Mouse (Mus musculus): ENCODE data around the gene Sidt2. TPM values are rescaled to one million over a fixed set of nuclear protein-coding genes. Genes with fewer than 3 reads are reported as not detected.
A peak's percentile ranks its signal among the peaks of the same experiment; 100 is the strongest.

Gene Sidt2
- polyA plus RNA-seq (2014; fragmentation: Nextera tagmentation; extraction: Ambion mirVana), result 21.2 and 28.5 TPM in 2 replicates

GRCm38 (mm10) chr9:45955107-45955963, at the start of gene Sidt2:
TSS of gene Sidt2 (minus strand) at chr9:45955258.
- ATAC-seq (replicated peaks; ENCODE audit: low FRiP score), result peak; percentile 93
- Histone ChIP-seq H3K4me1 (replicated peaks; ENCODE audit: control insufficient read depth, insufficient read depth, low read length) (peaks cover 11% of the 10 kb centered on the region; the same call in 1 of the 2 replicates), H3K9ac (ENCODE audit: low read length) (peak within 1 kb of the TSS; percentile 86), H3K36me3 (ENCODE audit: control insufficient read depth, insufficient read depth, low read length) (no peaks in the 10 kb centered on the region; the same call in 1 of the 2 replicates), H3K27ac (ENCODE audit: low read depth, low read length) (peak within 1 kb of the TSS; percentile 71), H3K4me2 (ENCODE audit: low read depth, low read length, severe bottlenecking) (peak within 1 kb of the TSS; percentile 93), H3K9me3 (ENCODE audit: control insufficient read depth, low read length) (no peaks in the 10 kb centered on the region), H3K4me3 (ENCODE audit: low read depth, low read length) (peak within 1 kb of the TSS; percentile 83), H3K27me3 (ENCODE audit: control insufficient read depth, insufficient read depth, low read length) (no peaks in the 10 kb centered on the region)
- DNase-seq (ENCODE audit: low spot score), result peak; percentile 92
- under 1% methylated on average over 48 of the region's 48 CpGs for WGBS

GRCm38 (mm10) chr9:46004529-46004928, 49.5 kb upstream of the Sidt2 start:
- Histone ChIP-seq H3K4me1 (replicated peaks; ENCODE audit: control insufficient read depth, insufficient read depth, low read length) (no peaks in the 10 kb centered on the region), H3K27ac (ENCODE audit: low read depth, low read length) (no peak overlapping the region), H3K27me3 (ENCODE audit: control insufficient read depth, insufficient read depth, low read length) (no peaks in the 10 kb centered on the region), H3K4me3 (ENCODE audit: low read depth, low read length) (no peak overlapping the region), H3K9me3 (ENCODE audit: control insufficient read depth, low read length) (no peaks in the 10 kb centered on the region), H3K36me3 (ENCODE audit: control insufficient read depth, insufficient read depth, low read length) (no peaks in the 10 kb centered on the region), H3K9ac (ENCODE audit: low read length) (no peak overlapping the region), H3K4me2 (ENCODE audit: low read depth, low read length, severe bottlenecking) (no peak overlapping the region)
- no peak for ATAC-seq (replicated peaks; ENCODE audit: low FRiP score)
- DNase-seq (ENCODE audit: low spot score), result no peak
- 67% methylated on average over 3 of the region's 3 CpGs for WGBS

- ATAC-seq (replicated peaks; ENCODE audit: low FRiP score), result no peak
- peak; percentile 88 for DNase-seq (ENCODE audit: low spot score)
- Histone ChIP-seq H3K4me2 (ENCODE audit: low read depth, low read length, severe bottlenecking) (no peak overlapping the region), H3K9me3 (ENCODE audit: control insufficient read depth, low read length) (no peaks in the 10 kb centered on the region), H3K27ac (ENCODE audit: low read depth, low read length) (no peak overlapping the region), H3K27me3 (ENCODE audit: control insufficient read depth, insufficient read depth, low read length) (no peaks in the 10 kb centered on the region), H3K36me3 (ENCODE audit: control insufficient read depth, insufficient read depth, low read length) (no peaks in the 10 kb centered on the region), H3K9ac (ENCODE audit: low read length) (no peak overlapping the region), H3K4me3 (ENCODE audit: low read depth, low read length) (no peak overlapping the region), H3K4me1 (replicated peaks; ENCODE audit: control insufficient read depth, insufficient read depth, low read length) (no peaks in the 10 kb centered on the region)
- 11% methylated on average over 7 of the region's 7 CpGs for WGBS
These were observed 48.7 kb upstream of the Sidt2 start for GRCm38 (mm10) chr9:46003729-46004128.

GRCm38 (mm10) chr9:45999009-45999408, 44.0 kb upstream of the Sidt2 start:
- H3K4me1 ChIP-seq (replicated peaks; ENCODE audit: control insufficient read depth, insufficient read depth, low read length), result no peaks in the 10 kb centered on the region
- no peaks in the 10 kb centered on the region for H3K27me3 ChIP-seq (ENCODE audit: control insufficient read depth, insufficient read depth, low read length)
- H3K9me3 ChIP-seq (ENCODE audit: control insufficient read depth, low read length), result no peaks in the 10 kb centered on the region
- no peak overlapping the region for H3K9ac ChIP-seq (ENCODE audit: low read length)
- H3K27ac ChIP-seq (ENCODE audit: low read depth, low read length), result no peak overlapping the region
- DNase-seq (ENCODE audit: low spot score), result no peak
- WGBS, result 71% methylated on average over 4 of the region's 4 CpGs
- H3K36me3 ChIP-seq (ENCODE audit: control insufficient read depth, insufficient read depth, low read length), result no peaks in the 10 kb centered on the region
- H3K4me2 ChIP-seq (ENCODE audit: low read depth, low read length, severe bottlenecking), result no peak overlapping the region
- no peak for ATAC-seq (replicated peaks; ENCODE audit: low FRiP score)
- H3K4me3 ChIP-seq (ENCODE audit: low read depth, low read length), result no peak overlapping the region

- no peaks in the 10 kb centered on the region for H3K27me3 ChIP-seq (ENCODE audit: control insufficient read depth, insufficient read depth, low read length)
- H3K27ac ChIP-seq (ENCODE audit: low read depth, low read length), result peak overlapping the region; percentile 91
- no peaks in the 10 kb centered on the region; the same call in 1 of the 2 replicates for H3K36me3 ChIP-seq (ENCODE audit: control insufficient read depth, insufficient read depth, low read length)
- peak overlapping the region; percentile 98 for H3K4me3 ChIP-seq (ENCODE audit: low read depth, low read length)
- under 1% methylated on average over 4 of the region's 4 CpGs for WGBS
- H3K9ac ChIP-seq (ENCODE audit: low read length), result peak overlapping the region; percentile 98
- DNase-seq (ENCODE audit: low spot score) (peak; percentile 58), ATAC-seq (replicated peaks; ENCODE audit: low FRiP score) (peak; percentile 72)
- H3K9me3 ChIP-seq (ENCODE audit: control insufficient read depth, low read length), result no peaks in the 10 kb centered on the region
- H3K4me1 ChIP-seq (replicated peaks; ENCODE audit: control insufficient read depth, insufficient read depth, low read length), result peaks cover 2% of the 10 kb centered on the region; the same call in 1 of the 2 replicates
- peak overlapping the region; percentile 95 for H3K4me2 ChIP-seq (ENCODE audit: low read depth, low read length, severe bottlenecking)
These were observed 30.1 kb upstream of the Sidt2 start for GRCm38 (mm10) chr9:45985229-45985567.

GRCm38 (mm10) chr9:45984409-45985228, 29.6 kb upstream of the Sidt2 start:
- Histone ChIP-seq H3K27ac (ENCODE audit: low read depth, low read length) (peak overlapping the region; percentile 91), H3K4me3 (ENCODE audit: low read depth, low read length) (peak overlapping the region; percentile 98), H3K4me1 (replicated peaks; ENCODE audit: control insufficient read depth, insufficient read depth, low read length) (peaks cover 2% of the 10 kb centered on the region; the same call in 1 of the 2 replicates), H3K4me2 (ENCODE audit: low read depth, low read length, severe bottlenecking) (peak overlapping the region; percentile 95), H3K36me3 (ENCODE audit: control insufficient read depth, insufficient read depth, low read length) (no peaks in the 10 kb centered on the region; the same call in 1 of the 2 replicates), H3K9me3 (ENCODE audit: control insufficient read depth, low read length) (no peaks in the 10 kb centered on the region), H3K9ac (ENCODE audit: low read length) (peak overlapping the region; percentile 98), H3K27me3 (ENCODE audit: control insufficient read depth, insufficient read depth, low read length) (no peaks in the 10 kb centered on the region)
- DNase-seq (ENCODE audit: low spot score) (peak; percentile 96), ATAC-seq (replicated peaks; ENCODE audit: low FRiP score) (peak; percentile 94)
- under 1% methylated on average over 52 of the region's 76 CpGs for WGBS

GRCm38 (mm10) chr9:45983676-45984408, 28.8 kb upstream of the Sidt2 start:
- Histone ChIP-seq H3K4me2 (ENCODE audit: low read depth, low read length, severe bottlenecking) (peak overlapping the region; percentile 95), H3K9ac (ENCODE audit: low read length) (peak overlapping the region; percentile 98), H3K36me3 (ENCODE audit: control insufficient read depth, insufficient read depth, low read length) (no peaks in the 10 kb centered on the region; the same call in 1 of the 2 replicates), H3K4me3 (ENCODE audit: low read depth, low read length) (peak overlapping the region; percentile 98), H3K9me3 (ENCODE audit: control insufficient read depth, low read length) (no peaks in the 10 kb centered on the region), H3K4me1 (replicated peaks; ENCODE audit: control insufficient read depth, insufficient read depth, low read length) (peaks cover 2% of the 10 kb centered on the region; the same call in 1 of the 2 replicates), H3K27me3 (ENCODE audit: control insufficient read depth, insufficient read depth, low read length) (no peaks in the 10 kb centered on the region), H3K27ac (ENCODE audit: low read depth, low read length) (peak overlapping the region; percentile 91)
- DNase-seq (ENCODE audit: low spot score) (peak; percentile 58), ATAC-seq (replicated peaks; ENCODE audit: low FRiP score) (0 out of 2 replicates have a peak, but pooled peaks have one; percentile 8)
- WGBS, result 3% methylated on average over 23 of the region's 23 CpGs

- H3K4me2 ChIP-seq (ENCODE audit: low read depth, low read length, severe bottlenecking), result no peak overlapping the region
- no peaks in the 10 kb centered on the region for H3K27me3 ChIP-seq (ENCODE audit: control insufficient read depth, insufficient read depth, low read length)
- no peaks in the 10 kb centered on the region for H3K9me3 ChIP-seq (ENCODE audit: control insufficient read depth, low read length)
- H3K4me3 ChIP-seq (ENCODE audit: low read depth, low read length), result no peak overlapping the region
- peaks cover 2% of the 10 kb centered on the region; the same call in 1 of the 2 replicates for H3K4me1 ChIP-seq (replicated peaks; ENCODE audit: control insufficient read depth, insufficient read depth, low read length)
- ATAC-seq (replicated peaks; ENCODE audit: low FRiP score) (no peak), DNase-seq (ENCODE audit: low spot score) (no peak)
- H3K9ac ChIP-seq (ENCODE audit: low read length), result no peak overlapping the region
- H3K27ac ChIP-seq (ENCODE audit: low read depth, low read length), result no peak overlapping the region
- H3K36me3 ChIP-seq (ENCODE audit: control insufficient read depth, insufficient read depth, low read length), result no peaks in the 10 kb centered on the region; the same call in 1 of the 2 replicates
These were observed 26.3 kb upstream of the Sidt2 start for GRCm38 (mm10) chr9:45981331-45981730.

Data from forebrain, embryonic 11.5 days (tissue).